Mouse (Mus musculus) MEL (cell line): ENCODE measurements around the gene Mtmr14. TPM values are rescaled to one million over a fixed set of nuclear protein-coding genes. Genes with fewer than 3 reads are reported as not detected.
A peak's percentile ranks its signal among the peaks of the same experiment; 100 is the strongest.

Experiments
- DNase-seq: peaks from one replicate; pipeline ENCODE4 v3.0.0; 2011; ENCODE audit warnings: low read depth, low spot score
- H3K27ac ChIP-seq: 2 replicates; pipeline ENCODE4 v1.5.1; 2012; ENCODE audit warnings: low read depth, mild to moderate bottlenecking, control low read depth, low read length, moderate library complexity; ENCODE audit not compliant: control insufficient read depth
- H3K27me3 ChIP-seq, 2 experiments: fragments of 150-350 bp in 1 of 2; sonication (generic) in 1 of 2; 2 replicates each; pipeline ENCODE4 v1.6.1; 2012; ENCODE audit warnings: low read length in 2 of 2, mild to moderate bottlenecking in 2 of 2, improper control_type of control experiment in 1 of 2, moderate library complexity in 1 of 2; ENCODE audit not compliant: insufficient read depth in 2 of 2, control insufficient read depth in 1 of 2
- H3K36me3 ChIP-seq, 2 experiments: 2 replicates each; pipeline ENCODE4 v1.6.1; 2012 to 2014; ENCODE audit warnings: low read length in 2 of 2, improper control_type of control experiment in 1 of 2, inconsistent platforms in 1 of 2, mild to moderate bottlenecking in 1 of 2; ENCODE audit not compliant: insufficient read depth in 2 of 2, control insufficient read depth in 1 of 2
- H3K4me1 ChIP-seq, 2 experiments: fragments of 150-350 bp in 1 of 2; sonication (generic) in 1 of 2; 2 replicates each; pipeline ENCODE4 v1.6.1; 2012; ENCODE audit warnings: low read length in 2 of 2, improper control_type of control experiment in 1 of 2, mild to moderate bottlenecking in 1 of 2; ENCODE audit not compliant: insufficient read depth in 2 of 2, control insufficient read depth in 1 of 2
- H3K4me3 ChIP-seq, 2 experiments: fragments of 150-350 bp in 1 of 2; sonication (generic) in 1 of 2; 2 replicates each; pipeline ENCODE4 v1.5.1; 2012; ENCODE audit warnings: low read depth in 2 of 2, low read length in 2 of 2, mild to moderate bottlenecking in 2 of 2, moderate library complexity in 2 of 2, control low read depth in 1 of 2, improper control_type of control experiment in 1 of 2; ENCODE audit not compliant: control insufficient read depth in 1 of 2, insufficient read depth in 1 of 2
- H3K79me2 ChIP-seq: 2 replicates; pipeline ENCODE4 v1.6.1; 2012; ENCODE audit warnings: mild to moderate bottlenecking, low read length, moderate library complexity; ENCODE audit not compliant: control insufficient read depth, poor library complexity, insufficient read depth
- H3K9ac ChIP-seq: 2 replicates; pipeline ENCODE4 v1.6.1; 2012; ENCODE audit warnings: low read depth, mild to moderate bottlenecking, control low read depth, low read length, moderate library complexity; ENCODE audit not compliant: control insufficient read depth, poor library complexity, severe bottlenecking
- H3K9me3 ChIP-seq: fragments of 150-350 bp; sonication (generic); replicated peaks from 2 replicates; pipeline ENCODE4 v1.6.1; 2012; ENCODE audit warnings: mild to moderate bottlenecking, low read length, improper control_type of control experiment, moderate library complexity; ENCODE audit not compliant: insufficient read depth
- BHLHE40 ChIP-seq: IDR thresholded peaks from 2 replicates; pipeline ENCODE4 v1.6.1; 2012; ENCODE audit warnings: low read depth, mild to moderate bottlenecking, inconsistent platforms, low read length, improper control_type of control experiment, borderline replicate concordance
- CHD1 ChIP-seq: IDR thresholded peaks from 2 replicates; pipeline ENCODE4 v1.6.1; 2012; ENCODE audit warnings: low read depth, mild to moderate bottlenecking, inconsistent platforms, low read length, improper control_type of control experiment
- E2F4 ChIP-seq: IDR thresholded peaks from 2 replicates; pipeline ENCODE4 v1.6.1; 2011; ENCODE audit warnings: low read depth, low read length, improper control_type of control experiment, borderline replicate concordance
- GABPA ChIP-seq: IDR thresholded peaks from 2 replicates; pipeline ENCODE4 v1.6.1; 2012; ENCODE audit warnings: low read depth, mild to moderate bottlenecking, inconsistent platforms, low read length, improper control_type of control experiment, moderate library complexity
- HCFC1 ChIP-seq: IDR thresholded peaks from 2 replicates; pipeline ENCODE4 v1.6.1; 2012; ENCODE audit warnings: low read depth, mild to moderate bottlenecking, inconsistent platforms, low read length, improper control_type of control experiment, moderate library complexity
- KAT2A ChIP-seq: conservative IDR thresholded peaks from 2 replicates; pipeline ENCODE4 v1.6.1; 2012; ENCODE audit warnings: low read depth, low read length, improper control_type of control experiment, inconsistent platforms
- MAZ ChIP-seq: IDR thresholded peaks from 2 replicates; pipeline ENCODE4 v1.6.1; 2012; ENCODE audit warnings: low read depth, mild to moderate bottlenecking, inconsistent platforms, low read length, improper control_type of control experiment
- MEF2A ChIP-seq: IDR thresholded peaks from 2 replicates; pipeline ENCODE4 v1.6.1; 2014; ENCODE audit warnings: low read depth, mild to moderate bottlenecking, inconsistent platforms, low read length, improper control_type of control experiment; ENCODE audit not compliant: poor library complexity, insufficient replicate concordance, severe bottlenecking; ENCODE audit errors: extremely low read depth
- MXI1 ChIP-seq: IDR thresholded peaks from 2 replicates; pipeline ENCODE4 v1.6.1; 2011; ENCODE audit warnings: mild to moderate bottlenecking, low read depth, low read length, improper control_type of control experiment
- MYB ChIP-seq: IDR thresholded peaks from 2 replicates; pipeline ENCODE4 v1.6.1; 2011; ENCODE audit warnings: mild to moderate bottlenecking, low read depth, low read length, improper control_type of control experiment
- NELFE ChIP-seq: IDR thresholded peaks from 2 replicates; pipeline ENCODE4 v1.6.1; 2011; ENCODE audit warnings: low read depth, low read length, improper control_type of control experiment
- POLR2A ChIP-seq, 2 experiments: IDR thresholded peaks; 2 replicates each; pipeline ENCODE4 v1.6.1; 2011 to 2012; ENCODE audit warnings: low read length in 2 of 2, mild to moderate bottlenecking in 2 of 2, control low read depth in 1 of 2, improper control_type of control experiment in 1 of 2, low read depth in 1 of 2, moderate library complexity in 1 of 2; ENCODE audit not compliant: control insufficient read depth in 1 of 2, insufficient read depth in 1 of 2, poor library complexity in 1 of 2
- POLR2AphosphoS2 ChIP-seq: IDR thresholded peaks from 2 replicates; pipeline ENCODE4 v1.6.1; 2011; ENCODE audit warnings: low read length, improper control_type of control experiment
- RAD21 ChIP-seq: IDR thresholded peaks from 2 replicates; pipeline ENCODE4 v1.6.1; 2011; ENCODE audit warnings: mild to moderate bottlenecking, low read depth, low read length, improper control_type of control experiment
- SIN3A ChIP-seq: IDR thresholded peaks from 2 replicates; pipeline ENCODE4 v1.6.1; 2012; ENCODE audit warnings: low read length, improper control_type of control experiment, inconsistent platforms
- TAL1 ChIP-seq: IDR thresholded peaks from 2 replicates; pipeline ENCODE4 v1.6.1; 2012; ENCODE audit warnings: mild to moderate bottlenecking, inconsistent platforms, low read length, moderate library complexity, mixed read lengths
- TBP ChIP-seq: IDR thresholded peaks from 2 replicates; pipeline ENCODE4 v1.8.0; 2011; ENCODE audit warnings: low read depth, low read length, improper control_type of control experiment
- UBTF ChIP-seq: IDR thresholded peaks from 2 replicates; pipeline ENCODE4 v1.6.1; 2012; ENCODE audit warnings: low read depth, mild to moderate bottlenecking, inconsistent platforms, low read length, improper control_type of control experiment, moderate library complexity, borderline replicate concordance; ENCODE audit not compliant: insufficient read depth
- USF2 ChIP-seq, 2 experiments: IDR thresholded peaks; 2 replicates each; pipeline ENCODE4 v1.6.1; 2011 to 2012; ENCODE audit warnings: improper control_type of control experiment in 2 of 2, low read length in 2 of 2, borderline replicate concordance in 1 of 2, inconsistent platforms in 1 of 2, low read depth in 1 of 2, mild to moderate bottlenecking in 1 of 2; ENCODE audit not compliant: insufficient read depth in 1 of 2
- ZC3H11A ChIP-seq: IDR thresholded peaks from 2 replicates; pipeline ENCODE4 v1.6.1; 2012; ENCODE audit warnings: low read depth, mild to moderate bottlenecking, inconsistent platforms, low read length, improper control_type of control experiment
- ZKSCAN1 ChIP-seq: IDR thresholded peaks from 2 replicates; pipeline ENCODE4 v1.6.1; 2012; ENCODE audit warnings: low read depth, mild to moderate bottlenecking, inconsistent platforms, low read length, improper control_type of control experiment, moderate library complexity
- ZMIZ1 ChIP-seq: IDR thresholded peaks from 2 replicates; pipeline ENCODE4 v1.6.1; 2012; ENCODE audit warnings: low read depth, mild to moderate bottlenecking, inconsistent platforms, low read length, improper control_type of control experiment, moderate library complexity
- ZNF384 ChIP-seq: IDR thresholded peaks from 2 replicates; pipeline ENCODE4 v1.6.1; 2012; ENCODE audit warnings: low read depth, mild to moderate bottlenecking, inconsistent platforms, low read length, improper control_type of control experiment
- polyA plus RNA-seq, 2 experiments: library from polyadenylated mRNA; stranded (reverse) in 1 of 2; unstranded in 1 of 2; fragments of >175 nt in 1 of 2; fragments of >200 nt in 1 of 2; gene quantifications; 2 replicates each; pipeline versions ENCODE4 v1.2.1 to v1.2.4; 2012; ENCODE audit warnings: low replicate concordance in 2 of 2, low read depth in 1 of 2; ENCODE audit not compliant: insufficient read length in 2 of 2, insufficient read depth in 1 of 2, missing spikeins in 1 of 2
- total RNA-seq: library from RNA; depleted of rRNA; stranded (reverse); fragments of 300-350 nt; gene quantifications from 2 replicates; pipeline ENCODE4 v1.2.3, GENCODE M21; 2012

The Mtmr14 gene
- total and polyA plus RNA-seq, 3 experiments: 11.4 to 24.5 TPM; not detected in 1

DNA sequence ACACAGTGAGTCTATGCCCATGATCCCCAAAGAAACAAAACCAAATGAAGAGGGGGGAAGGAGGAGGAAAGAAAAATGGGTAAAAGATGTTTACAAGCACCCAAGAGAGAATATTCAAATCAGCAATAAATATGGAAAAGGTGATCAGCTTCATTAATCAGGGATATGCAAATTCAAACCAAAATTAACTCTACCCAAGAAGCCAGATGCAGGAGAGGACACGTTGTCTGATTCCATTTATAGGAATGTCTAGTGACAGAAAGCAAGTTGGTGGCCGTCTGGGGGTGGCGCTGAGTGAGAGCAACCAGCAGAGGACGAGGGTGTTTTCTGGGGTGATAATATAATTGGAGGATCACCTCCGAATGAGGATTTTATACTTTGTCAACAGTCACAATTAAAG, 2.5 kb upstream of the Mtmr14 start:
- peaks cover 6% of the 10 kb centered on the region for H3K79me2 ChIP-seq
- no peak overlapping the region for H3K9ac ChIP-seq
- peaks cover 5 to 7% of the 10 kb centered on the region in 2 experiments for H3K27me3 ChIP-seq
- peaks cover 4 to 10% of the 10 kb centered on the region in 2 experiments for H3K4me1 ChIP-seq
- H3K9me3 ChIP-seq: no peaks in the 10 kb centered on the region
- no peak overlapping the region for H3K27ac ChIP-seq
- H3K36me3 ChIP-seq: peaks cover 0 to 4% of the 10 kb centered on the region in 2 experiments; a peak in 2 of 4 replicates
- no peak for DNase-seq
- TF ChIP-seq MAZ: no peak
- no peak for TF ChIP-seq SIN3A
- no peak for TF ChIP-seq TAL1
- TF ChIP-seq CHD1: no peak
- no peak for TF ChIP-seq UBTF
- no peak for TF ChIP-seq HCFC1
- no peak for TF ChIP-seq KAT2A
- no peak for TF ChIP-seq NELFE
- TF ChIP-seq GABPA: no peak
- no peak for TF ChIP-seq ZKSCAN1
- TF ChIP-seq MXI1: no peak
- no peak for TF ChIP-seq MYB
- no peak for TF ChIP-seq POLR2A (IDR thresholded peaks at IDR 0.05; ENCODE audit: control insufficient read depth in 1 of 2, insufficient read depth in 1 of 2, low read depth in 1 of 2, low read length in 2 of 2, poor library complexity in 1 of 2)
- TF ChIP-seq POLR2AphosphoS2: no peak
- no peak for TF ChIP-seq TBP
- no peak for TF ChIP-seq MEF2A
- no peak for TF ChIP-seq USF2 (IDR thresholded peaks at IDR 0.05; ENCODE audit: borderline replicate concordance in 1 of 2, insufficient read depth in 1 of 2, low read depth in 1 of 2, low read length in 2 of 2)
- no peak for TF ChIP-seq ZC3H11A
- no peak for TF ChIP-seq BHLHE40
- no peak for TF ChIP-seq RAD21
- H3K4me3 ChIP-seq: no peak overlapping the region

DNA sequence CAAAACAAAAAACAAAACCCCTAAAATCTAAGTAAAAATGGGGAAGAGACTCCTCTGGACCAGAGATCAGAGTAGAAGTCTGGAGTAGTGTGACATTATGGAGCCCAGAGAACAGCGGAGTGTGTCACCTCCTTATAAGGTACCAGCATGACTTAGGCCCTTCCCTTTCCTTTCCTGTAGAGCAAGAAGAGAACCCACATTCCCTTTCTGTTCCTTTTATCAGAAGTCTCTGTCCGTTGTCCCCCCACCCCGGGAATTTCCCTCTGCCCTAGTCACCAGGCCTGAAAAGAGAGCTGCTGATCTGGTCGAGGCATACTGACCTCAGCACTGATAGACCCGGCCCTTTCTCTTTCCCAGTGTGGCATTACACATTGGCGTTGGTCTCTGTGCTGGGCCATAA, 799 bp downstream of the Mtmr14 start:
- Histone ChIP-seq H3K27ac (no peak overlapping the region), H3K9me3 (no peaks in the 10 kb centered on the region), H3K36me3 (peaks cover 0 to 14% of the 10 kb centered on the region in 2 experiments; a peak in 2 of 4 replicates), H3K27me3 (peaks cover 3 to 7% of the 10 kb centered on the region in 2 experiments), H3K4me3 (peak overlapping the region; percentile 68 to 79), H3K9ac (peak overlapping the region; percentile 77), H3K4me1 (peaks cover 11 to 12% of the 10 kb centered on the region in 2 experiments), H3K79me2 (peaks cover 6% of the 10 kb centered on the region)
- peak; percentile 37 for DNase-seq
- TF ChIP-seq TBP: no peak
- TF ChIP-seq BHLHE40: no peak
- TF ChIP-seq E2F4: no peak
- TF ChIP-seq POLR2AphosphoS2: no peak
- TF ChIP-seq POLR2A (IDR thresholded peaks at IDR 0.05; ENCODE audit: control insufficient read depth in 1 of 2, insufficient read depth in 1 of 2, low read depth in 1 of 2, low read length in 2 of 2, poor library complexity in 1 of 2): no peak
- TF ChIP-seq ZMIZ1: no peak
- TF ChIP-seq ZNF384: no peak
- TF ChIP-seq NELFE: no peak
